Mouse (Mus musculus) granulocyte monocyte progenitor cell, adult 5-6 weeks (primary cell): ENCODE measurements around the gene Ripk3. TPM values are rescaled to one million over a fixed set of nuclear protein-coding genes. Genes with fewer than 3 reads are reported as not detected.

Experiments
- ATAC-seq: replicated peaks from 2 replicates; pipeline ENCODE4 v1.8.0; 2016; ENCODE audit warnings: mild to moderate bottlenecking, moderate TSS enrichment, inconsistent platforms; ENCODE audit not compliant: poor library complexity, severe bottlenecking
- total RNA-seq, 2 experiments: library from RNA; stranded (forward) in 1 of 2; stranded (reverse) in 1 of 2; fragments of 200-712, 200-1000 nt in 1 of 2; fragments of >200 nt in 1 of 2; fragmentation: Nextera tagmentation in 1 of 2; gene quantifications; 2 replicates each; pipeline ENCODE4 v1.2.3; 2014 to 2017

Ripk3 gene
- total RNA-seq (2014; fragmentation: Nextera tagmentation) = 104 and 157 TPM in 2 replicates
- total RNA-seq (2017) = 40.9 and 42.4 TPM in 2 replicates

DNA sequence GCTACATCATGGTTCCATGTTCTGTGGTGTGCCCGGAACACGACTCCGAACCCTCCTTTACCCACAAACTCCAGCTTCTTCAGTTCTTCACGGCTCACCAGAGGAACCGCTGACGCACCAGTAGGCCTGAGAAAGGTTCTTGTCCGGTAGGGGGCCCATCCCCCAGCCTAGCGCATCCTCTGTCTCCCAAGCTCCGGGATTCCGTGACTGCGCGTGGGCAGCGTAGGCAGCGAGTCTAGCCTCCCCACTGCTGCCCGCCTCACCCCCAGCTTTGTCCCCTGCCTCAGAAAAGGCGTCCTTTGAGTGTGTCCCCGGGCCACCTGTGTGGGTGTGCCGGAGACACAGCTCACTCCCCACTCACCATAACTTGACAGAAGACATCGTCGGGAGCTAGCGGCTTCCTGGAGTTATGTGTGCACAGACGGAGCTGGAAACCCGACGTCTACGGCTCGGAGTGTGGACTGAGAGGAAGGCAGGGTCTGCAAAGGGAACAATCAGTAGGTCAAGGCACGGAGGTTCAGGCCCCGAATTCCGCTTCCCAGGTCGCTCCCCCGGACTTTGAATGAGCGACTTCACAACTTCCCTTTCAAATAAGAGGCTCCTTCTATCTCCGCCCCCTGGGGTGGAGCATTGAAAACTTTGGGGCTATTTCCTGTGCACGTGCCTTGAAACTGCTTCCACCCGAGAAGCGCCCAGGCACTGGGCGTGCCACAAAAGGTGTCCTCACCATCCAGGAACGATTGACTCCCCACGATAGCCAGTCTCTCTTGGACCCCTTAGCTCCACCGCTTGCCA, at the start of gene Ripk3:
Gene Ripk3 (minus strand): TSS at position 610 of the 795 bp plus-strand sequence.
- peak; percentile 88 for ATAC-seq

DNA sequence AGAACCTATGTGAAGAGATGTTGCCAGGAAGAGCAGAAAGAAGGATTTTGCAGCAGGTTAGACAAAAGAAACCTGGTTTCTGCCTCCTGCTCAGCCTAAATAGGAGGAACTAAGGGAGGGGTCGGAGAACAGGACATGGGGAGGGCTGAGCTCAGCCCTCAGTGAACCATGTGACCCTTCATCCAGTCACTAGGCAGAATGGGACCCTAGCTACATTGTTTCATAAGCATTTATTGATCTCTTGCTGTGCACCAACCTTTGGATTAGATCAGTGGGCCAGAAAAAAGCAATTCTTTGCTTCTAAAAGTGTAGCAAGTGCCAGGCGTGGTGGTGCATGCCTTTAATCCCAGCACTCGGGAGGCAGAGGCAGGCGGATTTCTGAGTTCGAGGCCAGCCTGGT, 49.6 kb upstream of the Ripk3 start:
- no peak for ATAC-seq

DNA sequence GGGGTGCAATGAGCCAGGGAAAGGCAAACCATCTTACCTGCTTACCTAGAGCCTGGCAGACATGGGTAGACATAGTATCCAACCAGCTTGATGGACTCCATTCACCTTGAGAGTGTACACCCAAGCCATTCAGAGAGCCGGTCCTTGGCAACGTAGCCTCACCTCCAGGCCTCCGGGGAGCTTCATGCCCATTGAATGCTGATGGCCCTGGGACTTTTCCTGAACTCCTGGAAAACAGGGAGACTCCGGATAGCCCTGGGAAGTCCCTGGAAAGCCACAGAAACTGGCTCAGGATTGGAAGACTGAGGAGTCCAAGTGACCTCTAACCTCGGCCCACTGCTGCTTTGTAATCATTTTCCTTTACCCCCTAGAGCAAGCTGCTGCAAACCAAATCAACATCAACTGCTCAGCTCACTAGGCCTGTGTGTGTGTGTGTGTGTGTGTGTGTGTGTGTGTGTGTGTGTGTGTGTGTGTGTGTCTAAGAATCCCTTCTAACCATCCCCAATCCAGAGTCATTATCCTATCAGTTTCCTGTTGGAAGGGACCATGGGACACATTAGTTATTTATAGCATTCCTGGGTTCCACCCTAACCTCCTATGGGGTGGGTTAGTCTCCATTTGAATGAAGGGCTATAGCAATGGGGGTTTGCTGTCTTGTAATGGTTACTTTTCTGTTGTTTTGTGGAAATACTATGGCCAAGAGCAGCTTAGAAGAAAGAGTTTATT, 46.3 kb upstream of the Ripk3 start:
- no peak for ATAC-seq

DNA sequence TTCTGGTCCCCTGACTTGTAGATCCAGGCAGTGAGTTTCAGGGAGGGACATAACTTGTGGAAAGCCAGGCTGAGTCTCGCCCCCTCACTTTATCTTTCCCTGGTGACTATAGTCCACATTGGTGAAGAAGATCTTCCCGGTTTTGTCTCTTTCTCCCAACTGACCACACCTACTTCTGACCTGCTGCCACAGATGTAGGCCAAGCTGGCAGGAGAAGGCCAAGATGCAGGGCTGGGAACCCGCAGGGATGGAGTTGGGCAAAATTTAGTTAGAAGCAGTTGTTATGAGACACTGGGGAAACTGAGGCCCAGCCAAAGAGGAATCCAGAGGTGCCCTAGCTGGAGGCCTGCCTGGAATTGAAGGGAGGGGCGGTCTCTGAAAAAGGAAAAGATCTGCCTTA, 44.5 kb upstream of the Ripk3 start:
- ATAC-seq = no peak

DNA sequence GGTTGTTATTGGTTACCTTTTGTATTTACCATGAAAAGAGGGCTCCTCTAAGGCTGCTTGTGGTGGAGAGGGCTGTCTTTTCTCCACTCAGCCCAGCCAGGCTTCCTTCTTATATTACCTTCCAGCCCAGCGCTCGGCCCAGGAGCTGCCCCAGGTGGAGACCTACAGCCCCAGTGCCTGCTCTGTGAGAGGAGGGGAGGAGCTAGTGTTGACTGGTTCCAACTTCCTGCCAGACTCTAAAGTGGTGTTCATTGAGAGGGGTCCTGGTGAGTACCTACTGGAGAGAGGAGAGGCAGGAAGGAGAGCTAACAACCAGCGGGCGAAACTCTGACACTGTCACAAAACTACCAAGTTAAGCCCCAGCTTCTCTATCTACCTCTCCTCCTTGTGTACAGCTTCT, 41.7 kb upstream of the Ripk3 start:
- no peak for ATAC-seq

DNA sequence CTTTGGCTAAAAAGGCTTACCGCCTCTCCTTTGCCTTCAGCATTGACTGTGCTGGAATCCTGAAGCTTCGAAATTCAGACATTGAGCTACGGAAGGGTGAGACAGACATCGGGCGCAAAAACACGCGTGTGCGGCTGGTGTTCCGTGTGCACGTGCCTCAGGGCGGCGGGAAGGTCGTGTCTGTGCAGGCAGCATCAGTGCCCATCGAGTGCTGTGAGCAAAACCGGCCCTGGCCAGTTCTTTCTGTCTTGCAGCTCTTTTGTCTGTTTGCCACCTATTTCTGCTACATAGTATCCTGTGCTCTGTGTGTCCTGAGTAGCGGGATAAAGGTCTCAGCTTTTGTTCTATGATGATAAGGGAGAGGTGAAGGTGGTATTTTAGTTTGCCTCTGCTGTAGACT, 41.2 kb upstream of the Ripk3 start:
- ATAC-seq = no peak

DNA sequence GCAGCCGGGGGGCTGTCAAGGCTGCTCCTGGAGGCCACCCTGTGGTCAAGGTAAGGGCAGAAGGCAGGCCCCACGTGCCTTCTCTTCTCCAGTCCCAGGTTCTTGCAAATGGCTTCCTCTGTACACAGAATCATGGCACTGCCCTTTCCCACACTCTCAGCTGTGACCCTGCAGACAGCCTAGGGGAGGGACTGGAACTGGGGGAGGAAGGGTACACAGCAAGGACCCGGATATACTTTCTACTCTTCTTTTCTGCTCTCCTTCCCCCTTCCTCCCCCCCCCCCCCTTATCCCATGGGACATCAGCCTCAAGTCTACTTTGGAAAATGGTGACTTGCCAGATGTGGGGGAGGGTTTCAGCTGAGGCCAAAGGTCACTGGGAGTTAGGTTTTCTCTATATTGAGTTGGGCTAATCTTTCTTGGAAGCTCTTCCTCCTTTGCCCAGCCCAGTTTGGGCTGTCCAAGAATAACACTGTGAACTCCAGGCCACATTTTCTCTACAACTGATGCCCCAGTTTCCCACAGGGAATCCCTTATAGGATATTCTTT, 40.1 kb upstream of the Ripk3 start:
- ATAC-seq = no peak

DNA sequence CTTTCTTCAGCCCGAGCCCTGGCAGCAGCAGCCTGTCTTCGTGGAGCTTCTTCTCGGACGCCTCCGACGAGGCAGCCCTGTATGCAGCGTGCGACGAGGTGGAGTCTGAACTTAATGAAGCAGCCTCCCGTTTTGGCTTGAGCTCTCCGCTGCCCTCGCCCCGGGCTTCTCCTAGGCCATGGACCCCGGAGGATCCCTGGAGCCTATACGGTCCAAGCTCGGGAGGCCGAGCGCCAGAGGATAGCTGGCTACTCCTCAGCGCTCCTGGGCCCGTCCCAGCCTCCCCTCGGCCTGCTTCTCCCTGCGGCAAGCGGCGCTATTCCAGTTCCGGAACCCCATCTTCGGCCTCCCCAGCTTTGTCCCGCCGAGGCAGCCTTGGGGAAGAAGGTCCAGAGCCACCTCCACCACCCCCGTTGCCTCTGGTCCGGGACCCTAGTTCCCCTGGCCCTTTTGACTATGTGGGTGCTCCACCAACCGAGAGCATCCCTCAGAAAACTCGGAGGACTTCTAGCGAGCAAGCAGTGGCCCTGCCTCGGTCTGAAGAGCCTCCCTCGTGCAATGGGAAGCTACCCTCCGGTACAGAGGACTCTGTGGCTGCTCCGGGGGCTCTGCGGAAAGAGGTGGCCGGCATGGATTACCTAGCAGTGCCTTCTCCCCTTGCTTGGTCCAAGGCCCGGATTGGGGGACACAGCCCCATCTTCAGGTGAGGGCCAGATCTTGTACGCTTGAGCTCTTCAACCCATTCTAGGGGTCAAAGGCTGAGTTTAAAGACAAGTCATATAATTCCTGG, 38.1 kb upstream of the Ripk3 start:
- no peak for ATAC-seq

DNA sequence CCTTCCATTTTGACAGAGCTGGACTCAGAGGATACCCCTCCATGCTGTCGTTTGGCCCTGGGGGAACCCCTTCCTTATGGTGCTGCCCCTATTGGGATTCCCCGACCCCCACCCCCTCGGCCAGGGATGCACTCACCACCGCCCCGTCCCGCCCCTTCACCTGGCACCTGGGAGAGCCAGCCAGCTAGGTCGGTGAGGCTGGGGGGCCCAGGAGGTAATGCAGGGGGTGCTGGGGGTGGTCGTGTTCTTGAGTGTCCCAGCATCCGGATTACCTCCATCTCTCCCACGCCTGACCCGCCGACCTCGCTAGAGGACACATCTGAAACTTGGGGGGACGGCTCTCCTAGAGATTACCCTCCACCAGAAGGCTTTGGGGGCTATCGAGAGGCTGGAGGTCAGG, 37.5 kb upstream of the Ripk3 start:
- no peak for ATAC-seq

DNA sequence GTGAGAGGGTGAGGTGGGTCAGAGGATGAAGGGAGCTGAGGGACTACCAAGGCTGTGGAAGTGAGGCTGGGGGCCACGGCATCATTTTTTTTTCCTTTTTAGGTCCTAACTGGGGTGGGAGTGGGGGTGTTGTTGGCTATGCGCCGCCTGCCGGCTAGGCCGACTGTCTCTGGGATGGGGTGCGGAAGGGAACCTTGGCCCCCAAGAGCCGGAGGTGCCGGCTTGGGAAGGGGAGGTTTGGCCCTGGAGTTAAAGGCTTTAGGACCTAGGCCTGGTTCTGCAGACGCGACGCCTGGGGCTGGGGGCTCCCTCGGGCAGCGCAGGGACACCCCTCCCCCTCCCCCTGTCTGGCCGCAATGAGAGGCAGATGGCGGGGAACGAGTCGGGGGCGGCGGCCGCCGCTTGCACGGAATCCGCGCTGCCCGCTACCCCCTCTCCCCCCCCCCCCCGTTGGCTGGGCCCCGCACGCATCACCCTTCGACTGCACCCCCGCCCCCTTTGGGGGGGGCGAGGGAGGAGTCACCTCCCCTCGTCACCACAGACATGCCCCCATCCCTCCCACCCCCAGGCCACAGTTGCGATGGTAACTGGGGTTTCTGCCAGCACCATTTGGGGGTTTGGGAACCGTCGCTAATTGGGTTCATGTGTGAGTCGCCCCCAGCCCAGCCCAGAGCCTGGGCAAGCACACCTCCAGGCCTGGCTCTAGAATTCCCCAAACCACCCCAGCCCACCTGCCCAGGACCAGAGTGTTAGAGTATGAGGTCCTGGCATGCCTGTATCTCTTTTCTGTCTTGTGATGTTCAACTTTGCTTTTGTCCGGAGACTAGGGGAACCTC, 36.8 kb upstream of the Ripk3 start:
- no peak for ATAC-seq

DNA sequence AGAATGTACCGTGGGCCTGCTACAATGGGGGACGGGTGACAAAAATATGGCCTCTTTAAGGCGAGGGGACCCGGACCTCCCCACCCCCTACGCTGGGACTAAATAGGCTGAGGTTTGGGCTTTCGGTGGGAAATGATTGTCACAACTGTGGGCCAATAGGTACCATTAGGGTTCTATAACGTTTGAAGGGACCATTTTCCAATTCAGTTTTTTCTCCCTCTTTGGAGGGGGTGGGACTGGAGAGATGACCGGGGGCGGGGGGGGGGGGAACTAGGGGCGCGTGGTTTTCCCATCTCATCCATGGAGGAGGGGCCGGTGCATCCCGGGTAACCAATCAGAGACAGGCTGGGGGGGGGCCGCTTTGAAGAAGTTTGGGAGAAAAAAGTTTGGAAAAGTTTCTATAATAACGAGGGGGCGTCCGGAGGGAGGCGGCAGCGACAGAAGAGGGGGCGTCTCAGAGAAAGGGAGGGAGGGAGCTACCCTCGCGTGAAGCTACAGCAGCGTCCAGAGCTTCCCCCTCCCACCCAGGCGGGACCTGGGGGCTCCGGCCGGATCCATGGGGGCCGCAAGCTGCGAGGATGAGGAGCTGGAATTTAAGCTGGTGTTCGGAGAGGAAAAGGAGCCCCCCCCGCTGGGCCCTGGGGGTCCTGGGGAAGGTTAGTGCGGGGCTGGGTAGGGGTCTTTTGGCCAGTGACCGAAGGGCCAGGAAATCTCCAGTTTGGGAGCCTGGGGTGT, 36.0 kb upstream of the Ripk3 start:
- ATAC-seq = no peak

DNA sequence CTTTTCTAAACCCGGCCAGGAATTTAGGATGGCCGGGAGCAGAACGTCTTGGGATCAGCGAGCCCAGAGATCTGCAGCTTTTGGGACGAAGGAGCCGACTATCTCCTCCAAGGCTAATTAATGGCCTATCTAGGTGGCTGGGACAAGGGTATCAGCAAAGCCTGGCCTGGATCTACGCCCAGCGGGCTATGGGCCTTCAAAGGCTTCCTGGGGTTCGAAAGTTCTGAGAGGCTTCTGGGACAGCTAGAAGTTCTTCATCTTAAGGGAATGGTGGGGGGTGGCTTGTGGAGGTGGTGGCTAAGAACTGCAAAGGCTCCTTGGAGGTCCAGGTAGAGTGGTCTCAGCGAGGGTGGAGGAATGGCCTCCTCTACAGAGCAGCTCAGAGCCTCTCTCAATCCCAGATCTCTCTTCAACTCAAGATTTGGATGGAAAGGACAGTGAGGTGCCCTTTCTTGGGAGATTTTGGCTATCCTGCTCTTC, 35.4 kb upstream of the Ripk3 start:
- no peak for ATAC-seq

DNA sequence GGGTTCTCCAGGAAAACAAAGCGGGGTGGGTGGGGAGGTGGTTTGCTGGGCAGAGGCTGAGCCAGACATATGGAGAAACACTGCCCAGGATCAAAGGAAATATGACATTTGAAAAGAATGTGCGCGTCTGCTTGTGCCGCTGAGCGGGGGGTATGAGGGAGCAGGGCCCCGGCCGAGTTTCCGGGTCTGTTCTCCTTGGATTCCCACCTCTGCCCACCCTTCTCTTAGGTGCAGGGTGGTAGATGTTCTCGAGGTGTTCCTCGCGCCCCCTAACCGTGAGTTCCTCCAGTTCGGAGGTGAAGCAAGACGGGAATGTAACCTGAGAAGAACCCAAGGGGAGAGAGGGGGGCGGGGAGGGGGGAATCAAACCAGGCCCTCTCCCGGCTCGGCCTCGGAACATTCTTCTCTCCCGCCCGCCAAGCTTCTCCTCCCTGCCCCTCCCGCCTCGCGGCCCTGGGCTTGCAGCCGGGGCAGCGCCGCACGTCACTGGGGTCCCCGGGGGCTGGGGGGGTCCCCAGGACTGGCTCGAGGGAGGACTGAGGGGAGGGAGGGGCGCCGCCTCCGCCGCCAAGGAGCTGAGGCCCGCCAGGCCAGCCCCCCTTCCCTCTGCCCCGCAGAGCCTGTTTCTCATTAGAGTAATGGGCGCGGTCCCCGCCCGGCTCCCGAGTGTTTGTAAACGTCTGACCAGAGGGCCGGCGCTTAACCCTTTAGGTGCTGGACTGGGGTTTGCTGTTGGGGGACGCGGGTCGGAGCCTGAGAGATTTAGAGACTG, 34.5 kb upstream of the Ripk3 start, which contains the start of gene Nfatc4:
Gene Nfatc4 (plus strand): TSS at position 154 of the 772 bp plus-strand sequence.
- ATAC-seq = peak; percentile 36

DNA sequence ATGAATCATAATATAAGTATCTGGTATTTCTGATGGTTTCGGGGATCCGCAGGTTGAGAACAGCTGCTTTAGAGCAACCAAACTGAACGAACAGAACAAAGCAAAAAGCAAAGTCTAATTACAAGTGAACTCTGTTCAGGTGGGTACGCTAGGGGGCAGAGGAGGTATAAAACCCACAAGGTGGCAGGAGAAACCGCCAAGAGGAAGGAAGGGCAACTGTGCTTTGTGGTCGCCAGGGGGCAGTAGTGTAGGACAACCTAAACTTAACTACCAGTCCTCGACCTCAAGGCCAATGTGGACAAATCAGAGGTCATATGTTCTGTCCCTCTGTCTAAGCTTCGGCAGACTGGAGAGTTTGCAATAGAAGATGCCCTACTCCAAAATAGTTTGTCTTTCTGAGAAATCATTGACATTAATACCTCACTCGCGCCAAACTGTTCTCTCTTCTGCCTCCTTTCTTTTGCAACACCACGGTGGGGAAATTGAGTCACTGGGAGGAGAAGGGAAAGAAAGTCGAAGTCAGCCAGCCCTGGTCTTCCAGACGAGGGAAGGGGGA, 33.8 kb upstream of the Ripk3 start:
- ATAC-seq = peak; percentile 84

DNA sequence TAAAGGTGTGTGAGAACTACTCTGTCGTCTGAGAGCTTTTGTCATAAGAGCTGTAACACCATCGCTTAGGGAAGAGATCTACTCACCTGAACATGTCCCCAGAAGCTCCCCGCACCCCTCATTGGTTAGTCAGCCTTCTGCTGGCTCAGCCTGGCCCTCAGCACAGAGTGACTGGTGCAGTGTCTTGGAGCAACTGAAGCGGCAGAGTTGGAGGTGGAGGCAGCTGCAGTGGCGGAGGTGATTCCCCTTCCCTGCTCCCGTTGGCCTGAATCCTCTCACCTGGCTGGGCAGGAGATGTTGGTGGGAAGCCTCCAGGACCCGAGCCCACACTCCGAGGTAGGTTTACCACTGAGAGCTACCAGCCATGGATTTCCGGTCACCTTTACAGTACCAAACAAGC, 31.9 kb upstream of the Ripk3 start:
- ATAC-seq = no peak

DNA sequence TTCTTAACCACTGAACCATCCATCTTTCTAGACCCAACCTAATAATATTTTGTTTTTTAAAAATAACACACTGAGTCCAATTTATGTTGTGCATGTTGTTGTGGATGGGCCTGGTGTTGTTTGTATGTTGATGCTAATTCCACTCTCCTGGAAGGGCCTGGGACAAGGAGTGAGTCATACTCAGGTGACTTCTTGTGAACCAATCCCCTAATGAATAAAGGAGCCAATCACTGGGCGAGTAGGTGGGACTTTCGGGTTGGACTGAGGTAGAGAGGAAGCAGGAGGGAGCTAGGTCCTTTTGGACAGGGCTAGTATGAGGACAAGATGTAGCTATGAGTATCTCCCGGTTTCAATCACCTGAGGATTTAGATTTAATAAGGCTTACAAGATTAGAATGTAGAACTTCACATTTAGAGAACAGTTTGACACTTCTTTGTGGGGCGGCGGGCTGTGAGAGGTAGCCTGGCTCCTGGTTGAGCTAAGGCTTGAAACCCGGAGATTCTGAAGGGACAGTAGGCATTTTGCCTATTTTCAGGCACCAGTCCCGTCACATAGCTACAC, 31.3 kb upstream of the Ripk3 start:
- no peak for ATAC-seq

DNA sequence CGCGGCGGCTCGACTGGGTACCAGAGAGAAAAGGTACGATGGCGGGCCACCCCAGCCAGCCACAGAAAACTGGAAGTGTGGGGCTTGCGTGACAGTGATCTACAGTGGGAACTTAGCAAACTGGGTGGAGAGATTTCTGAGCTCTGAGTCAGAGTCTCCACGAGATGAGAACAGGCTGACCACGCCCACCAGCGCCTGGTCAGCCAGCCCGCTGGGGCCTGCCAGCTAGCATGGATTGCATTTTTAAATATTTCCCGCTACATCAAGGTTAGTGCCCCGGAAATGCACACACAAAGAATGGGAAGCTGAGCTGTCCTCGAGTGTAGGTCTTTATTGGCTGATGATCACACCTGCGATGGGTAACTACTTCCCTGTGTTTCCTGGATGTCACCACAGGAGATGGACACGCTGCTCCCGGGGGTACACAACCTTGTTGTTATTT, 26.7 kb upstream of the Ripk3 start:
- ATAC-seq = peak; percentile 70
